Mouse (Mus musculus): ENCODE measurements at regions not wholly inside any gene's neighbourhood (a gene's known extent, or its start where the extent isn't known, plus 50 kb on each side); places are given as distances from the start of the nearest gene placed in this dataset.
"Not testable (repeated sequence)": the region's sequence is repeated elsewhere in the genome, so short reads cannot be mapped to it uniquely, and the experiment has no call there.

GRCm38 (mm10) chr7:87096500-87096899, 100.6 kb downstream of the Vmn2r79 start:
- 75% methylated on average over 5 of the region's 5 CpGs for WGBS
- Histone ChIP-seq H3K27ac (replicated peaks) (no peak overlapping the region), H3K27me3 (replicated peaks; ENCODE audit: low read depth, poor library complexity, severe bottlenecking) (no peaks in the 10 kb centered on the region), H3K4me1 (no peaks in the 10 kb centered on the region), H3K4me3 (no peak overlapping the region), H3K9me3 (peaks cover 5% of the 10 kb centered on the region), H3K36me3 (replicated peaks) (no peaks in the 10 kb centered on the region)
- no peak for DNase-seq (ENCODE audit: low spot score)

DNA sequence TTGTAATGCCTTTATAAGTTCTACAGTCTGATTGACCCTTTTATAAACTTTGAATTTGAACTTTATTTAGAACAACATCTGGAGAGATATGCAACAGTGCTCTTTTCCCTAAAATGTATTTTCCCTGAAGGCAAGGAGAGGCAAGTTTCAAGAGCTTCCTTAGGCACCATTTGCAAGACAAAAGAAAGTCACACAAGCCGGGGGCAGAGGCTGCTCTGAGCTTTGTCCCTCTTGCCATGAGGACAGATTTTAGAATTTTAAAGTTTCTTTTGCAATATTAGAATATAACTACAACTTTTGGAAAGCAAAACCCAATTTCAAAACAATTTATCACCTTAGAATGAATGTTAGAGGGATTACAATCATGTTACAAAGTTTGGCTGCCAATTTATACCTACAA, 103.7 kb downstream of the Vmn2r79 start:
- not testable (repeated sequence) for H3K27me3 ChIP-seq (replicated peaks; ENCODE audit: low read depth, poor library complexity, severe bottlenecking); DNase-seq (ENCODE audit: low spot score); H3K4me3 ChIP-seq; H3K36me3 ChIP-seq (replicated peaks); H3K4me1 ChIP-seq; H3K27ac ChIP-seq (replicated peaks); H3K9me3 ChIP-seq
- 39% methylated on average over 1 of the region's 1 CpGs for WGBS

DNA sequence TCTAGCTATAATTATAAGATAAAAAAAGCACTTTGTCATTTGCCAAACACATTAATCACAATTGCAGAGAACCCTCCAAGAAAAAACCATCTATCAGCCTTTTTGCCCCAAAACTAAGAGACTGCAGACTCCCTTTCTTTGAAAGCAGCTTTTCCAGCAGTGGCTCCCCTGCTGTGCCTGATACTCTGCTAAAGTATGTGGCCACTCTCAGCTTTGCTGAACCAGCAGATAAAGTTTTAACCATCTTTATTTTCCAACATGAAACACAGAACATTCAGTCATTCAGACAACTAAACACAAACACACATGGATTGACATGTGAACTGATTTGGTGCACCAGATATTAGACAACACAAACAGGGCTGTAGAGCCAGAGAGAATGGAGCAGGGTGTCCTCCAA, 104.5 kb downstream of the Vmn2r79 start:
- DNase-seq (ENCODE audit: low spot score); H3K27ac ChIP-seq (replicated peaks); H3K4me3 ChIP-seq; H3K9me3 ChIP-seq; H3K27me3 ChIP-seq (replicated peaks; ENCODE audit: low read depth, poor library complexity, severe bottlenecking); H3K4me1 ChIP-seq; H3K36me3 ChIP-seq (replicated peaks): not testable (repeated sequence)

DNA sequence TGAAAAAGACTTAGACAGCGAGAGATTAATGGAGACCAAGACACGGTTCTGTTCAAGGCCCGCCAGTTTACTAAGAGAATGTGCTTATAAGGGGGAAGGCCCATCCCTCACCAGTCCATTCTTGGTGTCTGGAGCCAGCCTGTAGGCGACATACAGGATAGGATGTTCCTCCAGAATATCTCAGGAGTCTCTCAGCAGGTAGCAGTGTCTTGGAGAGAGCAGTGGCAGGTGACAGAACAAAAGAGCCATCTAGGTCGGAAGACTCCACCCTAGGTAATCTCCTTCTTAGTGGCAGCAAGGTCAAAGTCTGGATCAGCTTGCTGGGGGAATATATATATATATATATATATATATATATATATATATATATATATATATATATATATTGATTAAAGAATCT, 105.4 kb downstream of the Vmn2r79 start:
- H3K4me1 ChIP-seq; DNase-seq (ENCODE audit: low spot score); H3K27me3 ChIP-seq (replicated peaks; ENCODE audit: low read depth, poor library complexity, severe bottlenecking); H3K4me3 ChIP-seq; H3K9me3 ChIP-seq; H3K27ac ChIP-seq (replicated peaks); H3K36me3 ChIP-seq (replicated peaks): not testable (repeated sequence)
- WGBS = 82% methylated on average over 5 of the region's 5 CpGs

GRCm38 (mm10) chr7:87110312-87110984, 114.5 kb downstream of the Vmn2r79 start:
- Histone ChIP-seq H3K9me3 (no peaks in the 10 kb centered on the region), H3K27me3 (replicated peaks; ENCODE audit: low read depth, poor library complexity, severe bottlenecking) (no peaks in the 10 kb centered on the region), H3K4me3 (no peak overlapping the region), H3K27ac (replicated peaks) (0 out of 2 replicates have a peak overlapping the region, but pooled peaks have one; percentile 40), H3K4me1 (no peaks in the 10 kb centered on the region), H3K36me3 (replicated peaks) (no peaks in the 10 kb centered on the region)
- no peak for DNase-seq (ENCODE audit: low spot score)
- 34% methylated on average over 3 of the region's 3 CpGs for WGBS

DNA sequence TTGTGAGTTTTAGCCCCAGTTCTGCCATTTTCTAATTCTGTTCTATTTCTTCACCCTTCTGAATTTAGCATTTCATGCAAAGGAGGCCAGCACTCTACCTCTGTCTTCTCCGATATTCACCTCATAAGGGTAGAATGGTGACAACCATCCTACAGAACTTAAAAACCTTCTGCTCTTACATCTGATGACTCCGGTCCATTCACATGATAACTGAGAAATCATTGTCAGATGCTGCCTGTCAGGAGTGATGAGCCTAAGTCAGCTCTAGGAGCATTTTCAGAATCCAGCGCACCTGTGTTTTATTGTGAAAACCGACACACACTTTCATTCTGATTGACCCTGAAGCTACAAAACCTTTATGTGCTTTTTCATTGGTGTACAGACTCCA, 115.1 kb downstream of the Vmn2r79 start:
- H3K4me1 ChIP-seq = no peaks in the 10 kb centered on the region
- no peaks in the 10 kb centered on the region for H3K9me3 ChIP-seq
- no peaks in the 10 kb centered on the region for H3K36me3 ChIP-seq (replicated peaks)
- 0 out of 2 replicates have a peak overlapping the region, but pooled peaks have one; percentile 40 for H3K27ac ChIP-seq (replicated peaks)
- H3K4me3 ChIP-seq = no peak overlapping the region
- WGBS = 70% methylated on average over 4 of the region's 4 CpGs
- no peak for DNase-seq (ENCODE audit: low spot score)
- no peaks in the 10 kb centered on the region for H3K27me3 ChIP-seq (replicated peaks; ENCODE audit: low read depth, poor library complexity, severe bottlenecking)

- Histone ChIP-seq H3K4me1 (no peaks in the 10 kb centered on the region), H3K4me3 (no peak overlapping the region), H3K27me3 (replicated peaks; ENCODE audit: low read depth, poor library complexity, severe bottlenecking) (no peaks in the 10 kb centered on the region), H3K36me3 (replicated peaks) (no peaks in the 10 kb centered on the region), H3K9me3 (no peaks in the 10 kb centered on the region), H3K27ac (replicated peaks) (no peak overlapping the region)
- peak; percentile 49 for DNase-seq (ENCODE audit: low spot score)
- 10% methylated on average over 4 of the region's 4 CpGs for WGBS
These were observed 117.7 kb downstream of the Vmn2r79 start for GRCm38 (mm10) chr7:87113654-87114053.

GRCm38 (mm10) chr7:87122516-87122915, 123.4 kb upstream of the Nox4 start:
- Histone ChIP-seq H3K9me3 (no peaks in the 10 kb centered on the region), H3K27me3 (replicated peaks; ENCODE audit: low read depth, poor library complexity, severe bottlenecking) (no peaks in the 10 kb centered on the region), H3K4me3 (no peak overlapping the region), H3K27ac (replicated peaks) (no peak overlapping the region), H3K4me1 (no peaks in the 10 kb centered on the region), H3K36me3 (replicated peaks) (no peaks in the 10 kb centered on the region)
- DNase-seq (ENCODE audit: low spot score) = no peak
- WGBS = 81% methylated on average over 1 of the region's 1 CpGs

GRCm38 (mm10) chr7:87145896-87146295, 100.0 kb upstream of the Nox4 start:
- Histone ChIP-seq H3K4me3 (no peak overlapping the region), H3K36me3 (replicated peaks) (no peaks in the 10 kb centered on the region), H3K4me1 (no peaks in the 10 kb centered on the region), H3K9me3 (no peaks in the 10 kb centered on the region), H3K27me3 (replicated peaks; ENCODE audit: low read depth, poor library complexity, severe bottlenecking) (no peaks in the 10 kb centered on the region), H3K27ac (replicated peaks) (no peak overlapping the region)
- 80% methylated on average over 1 of the region's 1 CpGs for WGBS
- no peak for DNase-seq (ENCODE audit: low spot score)

DNA sequence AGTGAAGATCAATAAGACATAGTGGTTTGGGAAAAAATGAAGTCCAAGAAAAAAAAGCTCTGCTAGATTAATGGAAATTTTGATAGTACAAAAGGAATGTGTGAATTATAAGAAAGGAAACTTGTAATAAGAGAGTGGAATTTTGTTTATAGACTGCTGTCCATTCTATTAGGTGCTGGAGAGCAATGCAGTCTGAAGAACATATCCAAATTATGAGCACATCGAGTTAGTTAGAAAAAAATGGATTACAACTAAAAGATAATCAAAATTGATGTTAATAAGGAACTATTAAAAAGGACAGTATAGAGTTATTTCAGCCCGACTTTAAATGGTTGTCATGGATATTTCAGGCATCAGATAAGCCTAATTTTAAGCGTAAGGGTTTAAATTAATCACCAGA, 98.2 kb upstream of the Nox4 start:
- DNase-seq (ENCODE audit: low spot score) = no peak
- H3K36me3 ChIP-seq (replicated peaks) = no peaks in the 10 kb centered on the region
- 76% methylated on average over 3 of the region's 3 CpGs for WGBS
- H3K27ac ChIP-seq (replicated peaks) = no peak overlapping the region
- no peaks in the 10 kb centered on the region for H3K4me1 ChIP-seq
- H3K4me3 ChIP-seq = no peak overlapping the region
- H3K9me3 ChIP-seq = no peaks in the 10 kb centered on the region
- H3K27me3 ChIP-seq (replicated peaks; ENCODE audit: low read depth, poor library complexity, severe bottlenecking) = no peaks in the 10 kb centered on the region

DNA sequence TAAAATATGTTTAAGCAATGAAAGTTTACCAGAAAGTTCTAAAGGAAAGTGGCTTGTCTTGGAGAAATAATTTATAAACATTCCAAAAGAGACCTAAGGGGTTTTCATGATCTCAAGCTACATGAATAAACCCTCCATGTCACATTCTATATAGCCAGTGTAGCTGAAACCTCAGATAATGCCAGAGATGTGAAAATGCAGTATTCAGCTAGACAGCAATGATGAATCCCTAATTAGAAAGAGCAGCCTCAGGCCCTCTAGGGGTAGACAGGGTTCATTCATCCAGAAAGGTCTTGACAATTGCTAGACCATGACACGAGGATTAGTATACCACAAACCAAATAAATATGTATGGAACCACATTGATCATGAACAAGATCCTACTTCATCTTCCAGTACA, 97.2 kb upstream of the Nox4 start:
- no peaks in the 10 kb centered on the region for H3K4me1 ChIP-seq
- H3K27me3 ChIP-seq (replicated peaks; ENCODE audit: low read depth, poor library complexity, severe bottlenecking) = no peaks in the 10 kb centered on the region
- no peak for DNase-seq (ENCODE audit: low spot score)
- 51% methylated on average over 1 of the region's 1 CpGs for WGBS
- no peak overlapping the region for H3K27ac ChIP-seq (replicated peaks)
- H3K36me3 ChIP-seq (replicated peaks) = no peaks in the 10 kb centered on the region
- no peak overlapping the region for H3K4me3 ChIP-seq
- H3K9me3 ChIP-seq = no peaks in the 10 kb centered on the region

- Histone ChIP-seq H3K4me3 (no peak overlapping the region), H3K36me3 (replicated peaks) (no peaks in the 10 kb centered on the region), H3K4me1 (no peaks in the 10 kb centered on the region), H3K27me3 (replicated peaks; ENCODE audit: low read depth, poor library complexity, severe bottlenecking) (no peaks in the 10 kb centered on the region), H3K27ac (replicated peaks) (no peak overlapping the region), H3K9me3 (no peaks in the 10 kb centered on the region)
- DNase-seq (ENCODE audit: low spot score) = no peak
These were observed 94.9 kb upstream of the Nox4 start for GRCm38 (mm10) chr7:87150991-87151390.

GRCm38 (mm10) chr7:87186443-87187153, 59.3 kb upstream of the Nox4 start:
- peak; percentile 9 for DNase-seq (ENCODE audit: low spot score)
- H3K27me3 ChIP-seq (replicated peaks; ENCODE audit: low read depth, poor library complexity, severe bottlenecking) = no peaks in the 10 kb centered on the region
- no peak overlapping the region for H3K27ac ChIP-seq (replicated peaks)
- WGBS = 73% methylated on average over 2 of the region's 2 CpGs
- no peak overlapping the region for H3K4me3 ChIP-seq
- H3K9me3 ChIP-seq = no peaks in the 10 kb centered on the region
- H3K36me3 ChIP-seq (replicated peaks) = no peaks in the 10 kb centered on the region
- H3K4me1 ChIP-seq = peaks cover 13% of the 10 kb centered on the region; the same call in 1 of the 2 replicates
